Mouse (Mus musculus): Measurements from ENCODE around the gene Cyp4f40.
"Not testable (repeated sequence)": the region's sequence is repeated elsewhere in the genome, so short reads cannot be mapped to it uniquely, and the experiment has no call there.

The Cyp4f40 gene

GRCm38 (mm10) chr17:32702826-32703225 lies 44.1 kb downstream of the Cyp4f40 start:
- no peak for DNase-seq (ENCODE audit: inconsistent age in 2 of 2, low spot score in 1 of 2)

GRCm38 (mm10) chr17:32710541-32710940 lies 51.8 kb downstream of the Cyp4f40 start:
- not testable (repeated sequence) for DNase-seq (ENCODE audit: inconsistent age in 2 of 2, low spot score in 1 of 2)

GRCm38 (mm10) chr17:32722151-32722550 lies 63.5 kb downstream of the Cyp4f40 start:
- not testable (repeated sequence) for DNase-seq (ENCODE audit: inconsistent age in 2 of 2, low spot score in 1 of 2)

GRCm38 (mm10) chr17:32722771-32723170 lies 64.1 kb downstream of the Cyp4f40 start:
- DNase-seq (ENCODE audit: inconsistent age in 2 of 2, low spot score in 1 of 2), result no peak

GRCm38 (mm10) chr17:32726360-32726759 lies 67.7 kb downstream of the Cyp4f40 start:
- DNase-seq (ENCODE audit: inconsistent age in 2 of 2, low spot score in 1 of 2), result not testable (repeated sequence)

All from adrenal gland, adult (tissue).